Mouse (Mus musculus) megakaryocyte, embryonic 14.5 days (primary cell): ENCODE measurements around the gene Slc11a1.

ENCODE experiments used
- FLI1 ChIP-seq: IDR thresholded peaks from 2 replicates; pipeline ENCODE4 v1.6.1; 2012; ENCODE audit warnings: low read length, inconsistent platforms, mixed read lengths
- GATA1 ChIP-seq: IDR thresholded peaks from 3 replicates; pipeline ENCODE4 v1.6.1; 2012; ENCODE audit warnings: mixed read lengths, low read length, inconsistent platforms, borderline replicate concordance

- TF ChIP-seq GATA1: no peak
- TF ChIP-seq FLI1: no peak
Observed at GRCm38 (mm10) chr1:74395290-74395689, 20.3 kb downstream of the Slc11a1 start.
